ENCODE assay signal across 8 mouse cellular contexts in genomic region chr2:181365655-181366075, GRCm38 (mm10). TPM values are rescaled to one million over a fixed set of nuclear protein-coding genes. Genes with fewer than 3 reads are reported as not detected.
A peak's percentile ranks its signal among the peaks of the same experiment; 100 is the strongest.
DNase-seq lines count a peak whose midpoint lies in the region; ATAC-seq and TF ChIP-seq lines count a peak whose summit lies in the region.

No protein-coding gene starts in this region.

- TF ChIP-seq EP300 in liver, embryonic 14.5 days (IDR thresholded peaks at IDR 0.05; ENCODE audit: low read depth), result 0 out of 2 replicates have a peak, but pooled peaks have one; percentile 9

- H3K4me1 ChIP-seq in forebrain, postnatal 0 days (ENCODE audit: insufficient read depth), result peaks cover 21% of the 10 kb centered on the region
- H3K4me1 ChIP-seq in liver, embryonic 14.5 days (replicated peaks; ENCODE audit: control insufficient read depth in 2 of 2, insufficient read depth in 2 of 2, low read length in 1 of 2), result peaks cover 8 to 22% of the 10 kb centered on the region in 2 experiments
- peaks cover 23% of the 10 kb centered on the region for H3K4me1 ChIP-seq in stomach, embryonic 16.5 days (ENCODE audit: control insufficient read depth, insufficient read depth, low read length)

- peak overlapping the region; percentile 88 for H3K9ac ChIP-seq in forebrain, postnatal 0 days
- H3K9ac ChIP-seq in liver, embryonic 14.5 days (replicated peaks), result peak overlapping the region; percentile 92
- peak overlapping the region; percentile 91 for H3K9ac ChIP-seq in stomach, embryonic 16.5 days (ENCODE audit: low read length)

- H3K36me3 ChIP-seq in forebrain, postnatal 0 days (ENCODE audit: insufficient read depth), result peaks cover 21% of the 10 kb centered on the region
- H3K36me3 ChIP-seq in liver, embryonic 14.5 days (replicated peaks; ENCODE audit: control insufficient read depth, insufficient read depth, low read depth), result peaks cover 9% of the 10 kb centered on the region
- peaks cover 6% of the 10 kb centered on the region; the same call in 1 of the 2 replicates for H3K36me3 ChIP-seq in stomach, embryonic 16.5 days (ENCODE audit: control insufficient read depth, insufficient read depth, low read length)

- no peaks in the 10 kb centered on the region for H3K27me3 ChIP-seq in forebrain, postnatal 0 days (ENCODE audit: insufficient read depth, low read length)
- no peaks in the 10 kb centered on the region for H3K27me3 ChIP-seq in liver, embryonic 14.5 days (ENCODE audit: control insufficient read depth, insufficient read depth, low read length)
- H3K27me3 ChIP-seq in stomach, embryonic 16.5 days (ENCODE audit: control insufficient read depth, insufficient read depth, low read length), result no peaks in the 10 kb centered on the region

- H3K4me2 ChIP-seq in forebrain, postnatal 0 days (ENCODE audit: low read depth), result peak overlapping the region; percentile 93
- H3K4me2 ChIP-seq in liver, embryonic 14.5 days (ENCODE audit: low read depth), result peak overlapping the region; percentile 78
- peak overlapping the region; percentile 96 for H3K4me2 ChIP-seq in stomach, embryonic 16.5 days (ENCODE audit: low read depth, low read length)

- peak overlapping the region; percentile 85 for H3K27ac ChIP-seq in forebrain, postnatal 0 days (ENCODE audit: low read depth, low read length)
- H3K27ac ChIP-seq in liver, embryonic 14.5 days, result peak overlapping the region; percentile 80
- peak overlapping the region; percentile 86 for H3K27ac ChIP-seq in stomach, embryonic 16.5 days (ENCODE audit: low read length)

- H3K9me3 ChIP-seq in forebrain, postnatal 0 days (ENCODE audit: low read length), result no peaks in the 10 kb centered on the region
- no peaks in the 10 kb centered on the region for H3K9me3 ChIP-seq in liver, embryonic 14.5 days (ENCODE audit: control insufficient read depth, low read length)
- no peaks in the 10 kb centered on the region; the same call in 1 of the 2 replicates for H3K9me3 ChIP-seq in stomach, embryonic 16.5 days (replicated peaks; ENCODE audit: control insufficient read depth, low read length)

- ATAC-seq in forebrain, postnatal 0 days, result peak; percentile 45
- ATAC-seq in liver, embryonic 14.5 days (ENCODE audit: insufficient read depth), result peak; percentile 69
- ATAC-seq in stomach, embryonic 16.5 days (ENCODE audit: insufficient read depth, low FRiP score), result peak; percentile 59; the same call in 1 of the 2 replicates

- intact Hi-C loops in left cerebral cortex, postnatal 4 days (cut with DNase I), result no loop called here
- intact Hi-C loops in left cerebral cortex, postnatal 25 days (cut with DNase I), result no loop called here
- intact Hi-C loops in left cerebral cortex, postnatal 14 days (cut with DNase I), result no loop called here

- DNase-seq in left cerebral cortex, postnatal 4 days, result peak; percentile 28
- DNase-seq in left cerebral cortex, postnatal 25 days (ENCODE audit: low spot score in 2 of 2), result no peak
- DNase-seq in c-Kit-positive CD71-negative TER-119-negative erythroid progenitor cells, embryonic 14.5 days (ENCODE audit: low read depth), result peak; percentile 17
- DNase-seq in forebrain, postnatal 0 days, result no peak
- peak in 1 of 3 experiments; percentile 24 for DNase-seq in liver, embryonic 14.5 days (ENCODE audit: low read depth in 3 of 3, low spot score in 3 of 3)
- DNase-seq in left cerebral cortex, postnatal 14 days (ENCODE audit: low spot score in 2 of 2), result no peak
- no peak for DNase-seq in layer of hippocampus, adult 9-10 months (ENCODE audit: low spot score)

- H3K4me3 ChIP-seq in forebrain, postnatal 0 days (ENCODE audit: low read depth, low read length), result peak overlapping the region; percentile 76
- H3K4me3 ChIP-seq in liver, embryonic 14.5 days (ENCODE audit: insufficient read depth in 1 of 2, low read depth in 2 of 2, low read length in 2 of 2), result peak overlapping the region; percentile 87 to 97
- peak overlapping the region; percentile 81 for H3K4me3 ChIP-seq in stomach, embryonic 16.5 days (replicated peaks; ENCODE audit: low read length)

- under 1% methylated on average over 20 of the region's 20 CpGs for WGBS in forebrain, postnatal 0 days
- 0% methylated on average over 20 of the region's 20 CpGs for WGBS in liver, embryonic 14.5 days (ENCODE audit: insufficient replicate concordance)
- under 1% methylated on average over 20 of the region's 20 CpGs for WGBS in stomach, embryonic 16.5 days

- TF ChIP-seq CTCF in forebrain, postnatal 0 days (IDR thresholded peaks at IDR 0.05; ENCODE audit: low read depth), result no peak
- TF ChIP-seq CTCF in liver, embryonic 14.5 days (IDR thresholded peaks at IDR 0.05; ENCODE audit: low read depth), result no peak

RNA-seq across cellular contexts. Expression of gene Arfrp1, which starts 0.5 kb away (rescaled TPM):
- total RNA-seq in left cerebral cortex, postnatal 4 days (2021), result 10 to 100 TPM; 57.3 to 60.3 TPM
- 10 to 100 TPM; 39.5 to 41.4 TPM for total RNA-seq in left cerebral cortex, postnatal 25 days (2021)
- 24.0 and 27.9 TPM in 2 replicates for total RNA-seq in forebrain, postnatal 0 days (2014; rRNA removed)
- 60.9 and 73.0 TPM in 2 replicates for polyA plus RNA-seq in forebrain, postnatal 0 days (2015; fragmentation: Nextera tagmentation; extraction: Ambion mirVana)
- 13.3 and 21.1 TPM in 2 replicates for polyA plus RNA-seq in liver, embryonic 14.5 days (2012; rRNA removed)
- polyA plus RNA-seq in liver, embryonic 14.5 days (2014; fragmentation: Nextera tagmentation; extraction: Ambion mirVana), result 14.8 and 16.9 TPM in 2 replicates
- 53.7 and 59.5 TPM in 2 replicates for polyA plus RNA-seq in stomach, embryonic 16.5 days (2015; fragmentation: Nextera tagmentation; extraction: Ambion mirVana)
- total RNA-seq in left cerebral cortex, postnatal 14 days (2021), result 10 to 100 TPM; 36.4 to 42.5 TPM

RNA-seq across cellular contexts. Expression of gene Zgpat, which starts 0.9 kb away (rescaled TPM):
- 10 to 100 TPM; 73.9 to 83.5 TPM for total RNA-seq in left cerebral cortex, postnatal 4 days (2021)
- total RNA-seq in left cerebral cortex, postnatal 25 days (2021), result 10 to 100 TPM; 64.8 to 68.0 TPM
- 93.3 and 99.0 TPM in 2 replicates for total RNA-seq in forebrain, postnatal 0 days (2014; rRNA removed)
- 32.2 and 39.6 TPM in 2 replicates for polyA plus RNA-seq in forebrain, postnatal 0 days (2015; fragmentation: Nextera tagmentation; extraction: Ambion mirVana)
- polyA plus RNA-seq in liver, embryonic 14.5 days (2012; rRNA removed), result 7.7 and 8.8 TPM in 2 replicates
- 8.4 and 10.5 TPM in 2 replicates for polyA plus RNA-seq in liver, embryonic 14.5 days (2014; fragmentation: Nextera tagmentation; extraction: Ambion mirVana)
- 34.5 and 35.6 TPM in 2 replicates for polyA plus RNA-seq in stomach, embryonic 16.5 days (2015; fragmentation: Nextera tagmentation; extraction: Ambion mirVana)
- 10 to 100 TPM; 62.1 to 63.3 TPM for total RNA-seq in left cerebral cortex, postnatal 14 days (2021)

RNA-seq across cellular contexts. Expression of gene Lime1, which starts 14.2 kb away (rescaled TPM):
- 10 to 100 TPM; 40.8 to 44.9 TPM for total RNA-seq in left cerebral cortex, postnatal 4 days (2021)
- total RNA-seq in left cerebral cortex, postnatal 25 days (2021), result 10 to 100 TPM; 35.8 to 39.1 TPM
- 42.8 and 43.5 TPM in 2 replicates for total RNA-seq in forebrain, postnatal 0 days (2014; rRNA removed)
- polyA plus RNA-seq in forebrain, postnatal 0 days (2015; fragmentation: Nextera tagmentation; extraction: Ambion mirVana), result 19.5 and 26.5 TPM in 2 replicates
- 10.9 and 12.3 TPM in 2 replicates for polyA plus RNA-seq in liver, embryonic 14.5 days (2012; rRNA removed)
- 4.0 and 4.7 TPM in 2 replicates for polyA plus RNA-seq in liver, embryonic 14.5 days (2014; fragmentation: Nextera tagmentation; extraction: Ambion mirVana)
- 17.8 and 19.9 TPM in 2 replicates for polyA plus RNA-seq in stomach, embryonic 16.5 days (2015; fragmentation: Nextera tagmentation; extraction: Ambion mirVana)
- 10 to 100 TPM; 31.3 to 35.1 TPM for total RNA-seq in left cerebral cortex, postnatal 14 days (2021)

RNA-seq across cellular contexts. Expression of gene Rtel1, which starts 46.1 kb away (rescaled TPM):
- 10 to 100 TPM; 53.6 to 67.6 TPM for total RNA-seq in left cerebral cortex, postnatal 4 days (2021)
- total RNA-seq in left cerebral cortex, postnatal 25 days (2021), result 10 to 100 TPM; 29.8 to 34.9 TPM
- 42.8 and 64.4 TPM in 2 replicates for total RNA-seq in forebrain, postnatal 0 days (2014; rRNA removed)
- polyA plus RNA-seq in forebrain, postnatal 0 days (2015; fragmentation: Nextera tagmentation; extraction: Ambion mirVana), result 13.8 and 20.6 TPM in 2 replicates
- polyA plus RNA-seq in liver, embryonic 14.5 days (2012; rRNA removed), result 39.1 and 40.3 TPM in 2 replicates
- polyA plus RNA-seq in liver, embryonic 14.5 days (2014; fragmentation: Nextera tagmentation; extraction: Ambion mirVana), result 26.2 and 29.3 TPM in 2 replicates
- polyA plus RNA-seq in stomach, embryonic 16.5 days (2015; fragmentation: Nextera tagmentation; extraction: Ambion mirVana), result 33.8 and 39.0 TPM in 2 replicates
- 10 to 100 TPM; 23.3 to 24.8 TPM for total RNA-seq in left cerebral cortex, postnatal 14 days (2021)

RNA-seq across cellular contexts. Expression of gene Stmn3, which starts 51.4 kb away (rescaled TPM):
- 100 to 1,000 TPM; 885 to 936 TPM for total RNA-seq in left cerebral cortex, postnatal 4 days (2021)
- total RNA-seq in left cerebral cortex, postnatal 25 days (2021), result 100 to 1,000 TPM; 631 to 689 TPM
- 1,247 and 1,493 TPM in 2 replicates for total RNA-seq in forebrain, postnatal 0 days (2014; rRNA removed)
- 1,714 and 1,956 TPM in 2 replicates for polyA plus RNA-seq in forebrain, postnatal 0 days (2015; fragmentation: Nextera tagmentation; extraction: Ambion mirVana)
- 0.06 and 1.0 TPM in 2 replicates for polyA plus RNA-seq in liver, embryonic 14.5 days (2012; rRNA removed)
- 0.09 TPM in 1 of 2 replicates, not detected in the other for polyA plus RNA-seq in liver, embryonic 14.5 days (2014; fragmentation: Nextera tagmentation; extraction: Ambion mirVana)
- 34.0 and 37.1 TPM in 2 replicates for polyA plus RNA-seq in stomach, embryonic 16.5 days (2015; fragmentation: Nextera tagmentation; extraction: Ambion mirVana)
- total RNA-seq in left cerebral cortex, postnatal 14 days (2021), result 100 to 1,000 TPM; 839 to 875 TPM

Comparison
In these comparisons a context has a peak if more than half of its experiments do, and no peak if none do; other contexts are left out.
1. DNase-seq: peak in left cerebral cortex, postnatal 4 days (single experiment) and c-Kit-positive CD71-negative TER-119-negative erythroid progenitor cells, embryonic 14.5 days (single experiment); none in left cerebral cortex, postnatal 25 days (0 of 2), forebrain, postnatal 0 days (single experiment), left cerebral cortex, postnatal 14 days (0 of 2) and layer of hippocampus, adult 9-10 months (single experiment).
2. Peak in every context shown above with its lines, with median percentiles within 50 percentile points of each other: ATAC-seq, H3K27ac ChIP-seq, H3K4me2 ChIP-seq, H3K4me3 ChIP-seq and H3K9ac ChIP-seq.